In the genomic region with DNA sequence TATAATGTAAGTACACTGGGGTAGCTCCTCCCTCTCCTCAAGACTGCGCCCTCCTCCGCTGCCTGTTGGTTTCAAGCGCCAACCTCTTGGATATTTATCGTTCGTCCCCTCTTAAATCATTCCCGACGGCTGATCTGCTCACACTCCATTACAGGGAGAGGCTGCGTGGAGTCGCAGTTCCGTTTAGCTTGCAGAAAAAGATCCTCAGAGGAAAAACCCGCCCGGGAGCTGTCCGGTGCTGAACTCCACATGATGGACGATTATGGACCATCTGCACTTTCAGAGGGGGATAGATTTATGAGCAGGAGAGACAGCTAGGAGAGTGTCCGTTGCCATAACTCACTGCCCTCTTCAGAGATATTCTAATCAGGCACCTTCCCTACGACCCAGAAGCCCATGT, we compare ENCODE assay signal across 10 mouse cellular contexts.
DNase-seq lines count a peak whose midpoint lies in the region; ATAC-seq lines count a peak whose summit lies in the region.
"Had no signal": no experiment of that assay in that cellular context is flagged by ENCODE, and none has a peak within 500 bp of the region (broad histone marks: within the 10 kb centered on the region; RNA-seq: fewer than 3 reads in every experiment).

No protein-coding gene starts in this region.

- no peak overlapping the region for H3K27ac ChIP-seq in liver, embryonic 12.5 days
- H3K27ac ChIP-seq in midbrain, embryonic 13.5 days: 0 out of 2 replicates have a peak overlapping the region, but pooled peaks have one; percentile 47
- H3K27ac ChIP-seq: macrophage had no signal

- peak; percentile 18 for DNase-seq in liver
- peak; percentile 57 for DNase-seq in R1 (ENCODE audit: low read depth, low spot score)
- DNase-seq in embryo, embryonic 11.5 days (ENCODE audit: low read depth, low spot score): peak; percentile 62
- no peak for DNase-seq in spleen, postnatal 36 days (ENCODE audit: low spot score in 2 of 2)

- H3K4me3 ChIP-seq in liver, embryonic 12.5 days: no peak overlapping the region
- no peak overlapping the region for H3K4me3 ChIP-seq in midbrain, embryonic 13.5 days (replicated peaks)
- H3K4me3 ChIP-seq: erythroblast, embryonic 14.5 days had no signal

- H3K27me3 ChIP-seq in liver, embryonic 12.5 days (replicated peaks): peaks cover 8% of the 10 kb centered on the region
- 0 out of 2 replicates have a peak, but pooled peaks cover 3% of the 10 kb centered on the region for H3K27me3 ChIP-seq in midbrain, embryonic 13.5 days

- H3K9ac ChIP-seq in liver, embryonic 12.5 days: no peak overlapping the region
- no peak overlapping the region for H3K9ac ChIP-seq in midbrain, embryonic 13.5 days (replicated peaks)

- no peak for ATAC-seq in liver, embryonic 12.5 days
- no peak for ATAC-seq in midbrain, embryonic 13.5 days
- ATAC-seq in erythroid progenitor cell, adult 5-6 weeks (replicated peaks; ENCODE audit: low FRiP score, poor library complexity, severe bottlenecking): no peak
- ATAC-seq in cerebellum, adult (ENCODE audit: insufficient number of reproducible peaks, low FRiP score, low TSS enrichment): no peak

- no peaks in the 10 kb centered on the region for H3K9me3 ChIP-seq in liver, embryonic 12.5 days (replicated peaks)
- H3K9me3 ChIP-seq in midbrain, embryonic 13.5 days: no peaks in the 10 kb centered on the region

- H3K4me2 ChIP-seq in liver, embryonic 12.5 days: no peak overlapping the region
- H3K4me2 ChIP-seq in midbrain, embryonic 13.5 days (replicated peaks): 0 out of 2 replicates have a peak overlapping the region, but pooled peaks have one; percentile 0

- H3K36me3 ChIP-seq in liver, embryonic 12.5 days: no peaks in the 10 kb centered on the region
- no peaks in the 10 kb centered on the region for H3K36me3 ChIP-seq in midbrain, embryonic 13.5 days

- no peaks in the 10 kb centered on the region for H3K4me1 ChIP-seq in liver, embryonic 12.5 days
- H3K4me1 ChIP-seq in midbrain, embryonic 13.5 days (replicated peaks): peaks cover 36% of the 10 kb centered on the region

- 14% methylated on average over 16 of the region's 16 CpGs for WGBS in liver, embryonic 12.5 days (ENCODE audit: insufficient replicate concordance)
- WGBS in midbrain, embryonic 13.5 days: 9% methylated on average over 16 of the region's 16 CpGs

Comparison
In these comparisons a context has a peak if more than half of its experiments do, and no peak if none do; other contexts are left out.
1. DNase-seq: peak in liver (single experiment), R1 (single experiment) and embryo, embryonic 11.5 days (single experiment); none in spleen, postnatal 36 days (0 of 2).